Mouse (Mus musculus) thymus, postnatal 25 days (tissue): ENCODE results near the gene Nup88.
"Not testable (repeated sequence)": the region's sequence is repeated elsewhere in the genome, so short reads cannot be mapped to it uniquely, and the experiment has no call there.

Experiments used
- DNase-seq: peaks from one replicate; pipeline ENCODE4 v3.0.0; 2022

Gene Nup88

DNA sequence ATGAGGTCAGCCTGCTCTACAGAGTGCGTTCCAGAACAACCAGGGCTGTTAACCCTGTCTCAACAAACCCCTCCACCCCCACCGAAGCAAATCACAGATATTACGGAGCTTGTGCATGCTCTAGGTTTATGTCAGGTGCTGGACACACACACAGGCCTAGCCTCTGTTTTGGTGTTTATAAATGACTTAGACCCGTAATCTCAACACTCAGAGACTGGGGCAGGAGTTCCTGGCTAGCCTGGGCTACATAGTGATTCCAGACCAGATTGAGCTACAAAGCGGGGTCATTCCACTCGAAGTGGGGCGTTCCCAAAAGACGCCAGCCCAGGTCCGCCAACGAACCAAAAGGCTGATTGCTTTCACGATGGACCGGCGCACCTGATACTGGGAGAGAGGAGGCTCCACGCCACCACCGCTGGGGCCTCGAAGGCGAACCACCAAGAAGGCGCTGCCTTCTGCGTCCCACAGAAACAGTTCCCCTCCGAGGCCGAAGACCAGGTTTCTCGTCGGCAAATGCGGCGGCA is 440 bp downstream of the Nup88 start:
- no peak for DNase-seq

DNA sequence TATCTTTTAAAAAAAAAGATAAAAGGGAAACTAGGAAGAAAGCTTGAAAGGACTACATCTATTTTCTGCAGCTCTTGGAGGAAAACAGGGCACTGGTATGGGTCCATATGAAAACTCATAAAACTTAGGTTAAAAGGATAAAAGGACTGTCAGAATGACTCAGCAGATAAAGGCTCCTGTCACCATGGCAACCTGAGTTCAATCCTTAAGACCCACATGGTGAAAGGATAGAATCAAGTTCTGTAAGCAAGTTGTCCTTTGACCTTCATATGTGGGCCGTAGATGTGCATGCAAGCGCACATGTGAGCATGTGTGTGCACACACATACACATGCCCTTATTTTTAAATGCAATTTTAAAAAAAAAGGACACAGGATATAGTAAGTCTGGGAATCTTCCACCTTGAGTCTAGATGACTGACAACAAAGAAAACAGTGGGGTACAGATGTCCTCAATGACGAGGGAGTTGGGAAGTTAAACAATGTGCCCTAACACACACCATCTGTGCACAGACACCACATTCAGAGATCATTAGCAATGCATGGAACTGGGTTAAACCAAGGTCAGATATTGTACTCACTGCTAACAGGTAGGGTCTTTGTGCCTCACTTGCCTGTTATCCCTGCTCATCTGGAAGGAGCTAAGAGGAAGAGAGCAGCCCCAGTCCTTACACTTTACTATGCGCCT is 5.4 kb downstream of the Nup88 start:
- no peak for DNase-seq

DNA sequence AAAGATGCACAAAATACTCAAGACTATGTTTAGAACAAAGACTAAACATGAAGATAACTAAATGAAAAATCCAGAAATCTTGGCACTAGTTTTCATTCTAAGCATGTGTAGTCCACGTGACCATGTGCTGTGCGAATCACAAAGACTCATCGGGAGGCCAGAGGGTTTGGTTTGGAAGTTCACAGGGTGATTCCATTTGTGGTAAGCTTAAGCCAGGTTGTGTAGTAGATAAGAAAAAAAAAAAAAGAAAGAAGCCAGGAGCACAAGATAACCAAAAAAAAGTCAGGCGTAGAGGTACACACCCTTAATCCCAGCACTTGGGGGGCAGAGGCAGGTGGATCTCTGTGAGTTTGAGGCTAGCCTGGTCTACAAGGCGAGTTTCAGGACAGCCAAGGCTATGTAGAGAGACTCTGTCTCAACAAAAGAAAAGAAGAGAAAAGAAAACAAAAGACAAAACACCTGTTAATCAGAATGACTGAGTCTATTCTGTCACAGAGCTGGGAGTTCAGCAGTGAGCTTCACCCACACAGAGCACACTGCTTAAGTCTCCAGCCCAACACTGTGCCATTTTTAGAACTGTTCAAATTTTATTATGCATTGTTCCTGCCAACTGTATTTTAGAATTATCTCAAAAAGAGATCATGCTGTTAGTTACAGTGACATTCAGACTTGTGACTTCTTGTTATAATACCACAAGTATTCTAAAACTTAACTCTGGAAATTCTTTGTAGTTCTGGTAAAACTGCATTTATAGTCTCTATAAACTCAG is 8.8 kb downstream of the Nup88 start:
- DNase-seq, result no peak

DNA sequence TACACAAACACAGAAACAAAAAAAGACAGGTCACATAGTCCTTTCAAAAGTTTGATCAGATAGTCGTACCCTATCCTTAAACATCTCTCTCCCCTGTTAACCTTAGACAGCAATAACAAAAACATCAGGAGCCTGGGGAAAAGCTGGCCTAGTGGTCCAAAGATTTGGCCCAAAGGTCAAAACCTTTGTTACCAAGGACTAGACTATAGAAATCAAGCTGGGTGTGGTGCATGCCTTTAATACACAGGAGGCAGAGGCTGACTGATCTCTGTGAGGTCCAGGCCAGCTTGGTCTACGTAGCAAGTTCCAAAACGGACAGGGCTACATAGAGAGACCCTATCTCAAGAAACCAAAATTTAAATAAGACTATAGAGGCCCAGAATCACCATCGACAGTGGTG is 15.1 kb downstream of the Nup88 start:
- DNase-seq, result no peak

DNA sequence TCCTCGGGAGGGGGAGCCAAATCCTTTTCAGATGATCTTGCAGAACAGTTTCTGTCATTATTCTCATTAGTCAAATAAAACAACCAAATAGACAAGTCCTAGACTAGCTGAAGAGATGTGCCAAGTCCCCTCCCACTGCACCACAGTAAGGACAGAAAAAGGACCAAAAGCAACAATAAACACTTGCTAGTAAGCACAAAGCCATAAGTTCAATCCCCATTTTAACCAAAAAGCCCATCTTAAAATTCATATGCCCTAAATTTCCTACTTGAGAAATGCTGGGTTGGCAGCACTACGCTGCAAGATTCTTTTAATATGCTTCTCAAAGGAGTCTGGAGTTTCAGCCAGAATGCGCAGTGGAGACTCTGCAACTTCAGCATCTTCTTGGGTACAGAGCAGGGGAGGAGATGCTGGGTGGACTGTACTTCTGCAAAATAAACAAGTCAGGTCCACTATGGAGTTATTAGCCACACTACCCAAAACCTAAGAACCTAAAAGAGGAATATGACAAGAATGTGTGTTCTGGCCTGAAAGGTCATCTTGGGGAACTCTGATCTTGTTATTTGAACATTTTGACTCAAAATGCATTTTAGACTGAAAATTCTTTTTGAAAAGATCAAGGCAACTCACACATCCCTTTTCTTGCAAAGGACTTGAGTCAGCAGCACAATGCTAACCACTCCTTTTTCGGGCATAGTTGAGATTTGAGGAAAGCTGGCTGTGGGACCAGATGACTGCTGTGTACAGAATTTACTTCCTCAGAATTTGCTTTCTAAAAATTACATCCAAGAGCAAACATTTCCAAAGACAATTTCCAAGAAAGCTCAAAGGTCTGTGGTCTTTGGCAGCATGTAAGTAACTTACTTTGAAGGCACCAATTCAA is 24.6 kb downstream of the Nup88 start:
- no peak for DNase-seq

DNA sequence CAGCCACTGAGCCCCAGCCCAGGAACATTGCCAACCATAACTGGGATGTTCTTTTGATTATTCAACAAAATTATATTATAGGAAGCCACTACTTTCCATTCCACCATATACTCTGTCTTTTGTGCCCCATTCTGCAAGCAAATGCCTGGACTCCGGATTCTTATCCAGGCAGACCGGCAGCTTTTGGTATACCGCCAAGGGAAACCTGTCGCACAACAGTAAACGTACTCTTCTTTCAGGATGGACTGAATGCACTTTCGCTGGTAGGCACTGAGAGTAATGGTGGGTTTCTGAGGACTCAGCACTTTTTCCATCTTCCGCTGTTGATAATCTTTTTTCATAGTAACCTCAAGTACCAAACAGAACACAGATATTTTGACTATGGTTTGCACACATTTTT is 26.1 kb downstream of the Nup88 start:
- no peak for DNase-seq

DNA sequence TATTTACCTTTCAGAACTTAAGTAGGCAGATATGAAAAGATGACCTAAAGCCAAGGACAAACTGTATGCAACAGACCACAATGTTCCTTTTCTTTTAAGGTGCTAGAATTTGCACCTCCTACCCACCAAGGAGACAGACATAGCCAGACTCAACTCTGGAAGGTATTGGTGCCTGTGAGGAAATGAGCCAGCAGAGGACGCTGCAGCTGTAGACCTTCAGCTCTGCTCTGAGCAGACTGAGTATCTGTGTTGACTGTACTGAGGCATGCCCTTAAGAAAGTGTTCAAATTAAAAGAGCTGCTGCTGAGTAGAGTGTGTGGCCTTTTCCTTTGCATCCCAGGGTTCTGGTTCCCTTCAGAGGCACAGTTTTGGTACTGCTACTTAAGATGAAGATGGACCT is 27.2 kb downstream of the Nup88 start:
- no peak for DNase-seq

DNA sequence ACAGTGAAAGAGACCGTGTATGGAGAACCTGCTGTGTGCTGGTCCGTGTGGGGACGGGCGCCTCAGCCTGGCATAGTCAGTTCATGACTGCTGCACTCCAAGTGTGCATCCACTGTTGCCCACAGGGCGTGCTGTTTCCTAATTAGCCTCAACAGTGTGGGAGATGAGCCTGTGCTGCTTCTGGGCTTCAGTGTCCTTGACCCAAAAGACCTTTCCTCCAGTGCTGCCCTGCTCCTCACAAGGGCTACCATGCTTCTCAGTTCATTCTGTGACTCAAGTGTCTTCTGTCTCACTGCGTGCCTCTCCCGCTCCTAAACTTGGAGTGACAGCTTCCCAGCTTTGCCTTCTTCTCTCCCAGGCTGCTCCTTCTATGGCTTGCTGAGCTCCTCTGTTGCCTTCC is 34.5 kb downstream of the Nup88 start:
- no peak for DNase-seq

DNA sequence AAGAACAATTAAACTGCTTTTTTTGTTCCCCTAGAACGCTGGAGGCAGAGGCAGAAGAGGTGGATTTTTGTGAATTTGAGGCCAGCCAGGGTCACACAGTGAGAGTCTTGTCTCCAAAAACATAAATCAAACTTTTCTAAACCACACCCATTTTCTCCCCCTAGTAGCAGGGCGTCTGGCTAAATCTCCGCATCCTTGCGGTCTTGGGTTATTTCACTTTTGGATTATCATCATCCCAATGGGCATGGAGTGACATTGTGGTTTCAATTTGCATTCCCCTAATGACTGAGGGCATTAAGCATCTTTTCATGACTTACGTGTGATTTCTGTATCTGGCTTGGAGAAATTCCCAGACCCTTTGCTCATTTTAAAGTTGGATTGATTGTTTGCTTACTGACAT is 38.3 kb downstream of the Nup88 start:
- no peak for DNase-seq

DNA sequence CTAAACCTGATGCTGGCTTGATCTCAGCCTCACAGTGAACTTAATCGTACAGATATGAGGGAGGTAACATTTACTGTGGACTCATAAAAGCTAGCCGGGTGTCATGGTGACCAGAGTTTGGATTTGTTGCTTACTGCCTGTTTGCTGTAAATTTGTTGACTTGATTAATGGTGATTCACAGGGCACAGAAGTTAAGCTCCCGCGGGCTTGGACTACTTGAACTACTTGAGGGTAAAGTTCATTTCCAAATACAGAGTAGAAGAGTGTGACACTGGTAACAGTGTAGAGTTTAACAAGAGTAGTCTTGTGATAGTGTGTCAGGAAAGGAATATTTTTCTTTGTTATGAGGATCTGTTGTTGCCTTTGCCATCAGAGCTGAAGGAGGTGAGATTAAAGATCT is 50.2 kb downstream of the Nup88 start:
- DNase-seq, result no peak

DNA sequence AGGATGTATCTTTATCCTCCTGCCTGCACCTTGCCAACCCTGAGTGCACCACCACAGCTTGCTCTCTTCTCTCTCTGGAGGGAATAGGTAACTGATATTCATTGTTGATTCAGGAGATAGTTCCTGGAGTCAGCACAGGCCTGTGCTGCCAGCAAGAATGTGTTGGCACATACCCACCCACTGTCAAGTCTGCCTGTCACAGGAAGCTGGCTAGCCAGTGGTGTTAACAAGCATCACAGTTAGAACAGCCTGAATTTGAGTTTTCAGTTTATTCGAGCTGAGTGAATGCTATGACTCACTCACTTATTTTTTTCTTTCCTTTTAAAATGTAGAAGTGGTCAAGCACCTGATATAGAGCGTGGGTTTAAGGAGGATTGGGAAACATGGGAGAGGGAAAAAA is 51.9 kb downstream of the Nup88 start:
- DNase-seq, result no peak

DNA sequence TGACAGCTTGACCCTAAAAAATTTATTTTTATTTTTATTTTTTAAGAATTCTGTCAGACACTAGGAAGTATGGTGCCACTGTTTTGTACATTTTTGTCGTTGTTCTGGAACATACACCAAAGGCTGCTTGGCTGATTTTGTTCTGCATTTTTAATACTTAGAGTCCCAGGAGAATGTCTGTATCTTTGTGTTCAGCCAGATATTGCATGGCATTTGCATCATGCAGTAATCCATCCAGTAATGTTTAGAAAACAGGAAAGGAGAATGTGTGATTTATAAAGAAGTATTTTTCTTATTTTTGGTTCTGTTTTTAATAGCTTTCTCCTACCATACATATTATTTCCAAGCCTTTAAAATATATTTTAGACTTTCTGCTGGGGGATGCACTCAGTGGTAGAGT is 57.9 kb downstream of the Nup88 start:
- no peak for DNase-seq

DNA sequence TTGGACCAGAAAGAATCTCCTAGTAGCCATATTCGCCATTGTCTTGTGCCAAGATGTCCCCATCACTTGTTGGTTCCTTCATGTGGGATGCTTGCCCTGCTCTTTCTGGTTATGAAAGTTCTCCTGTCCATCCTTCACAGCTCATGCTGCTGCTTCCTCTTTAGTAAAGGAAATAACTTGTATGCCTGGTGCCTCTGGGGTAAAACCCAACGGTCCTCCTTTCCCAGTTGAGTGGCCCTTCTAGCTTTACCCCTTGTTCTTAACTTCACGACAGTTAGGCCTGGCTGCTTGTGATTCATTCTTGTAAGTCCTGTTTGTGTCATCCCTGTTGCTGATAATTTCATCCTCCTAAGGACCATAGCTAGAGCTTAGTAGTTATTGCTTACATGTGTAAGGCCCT is 58.5 kb downstream of the Nup88 start:
- no peak for DNase-seq

DNA sequence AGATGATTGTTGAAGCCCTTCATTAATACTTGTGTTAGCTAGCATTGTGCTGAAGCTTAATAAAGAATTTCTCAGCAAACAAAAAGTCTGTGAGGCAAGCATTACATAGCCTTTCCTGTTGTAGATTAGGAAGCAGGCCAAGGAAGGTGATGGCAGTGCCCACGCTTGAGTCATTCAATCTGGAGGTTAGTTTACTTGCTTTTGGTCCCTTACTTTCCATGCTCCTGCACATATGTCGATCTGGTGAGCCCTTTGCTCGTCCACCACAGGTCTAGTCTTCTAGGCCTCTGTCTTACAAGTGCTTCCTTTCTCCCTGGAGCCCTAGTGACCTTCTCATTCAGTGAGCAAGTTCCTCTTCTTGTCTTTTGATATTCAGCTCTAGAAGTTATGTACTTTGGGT is 63.1 kb downstream of the Nup88 start:
- DNase-seq, result no peak

DNA sequence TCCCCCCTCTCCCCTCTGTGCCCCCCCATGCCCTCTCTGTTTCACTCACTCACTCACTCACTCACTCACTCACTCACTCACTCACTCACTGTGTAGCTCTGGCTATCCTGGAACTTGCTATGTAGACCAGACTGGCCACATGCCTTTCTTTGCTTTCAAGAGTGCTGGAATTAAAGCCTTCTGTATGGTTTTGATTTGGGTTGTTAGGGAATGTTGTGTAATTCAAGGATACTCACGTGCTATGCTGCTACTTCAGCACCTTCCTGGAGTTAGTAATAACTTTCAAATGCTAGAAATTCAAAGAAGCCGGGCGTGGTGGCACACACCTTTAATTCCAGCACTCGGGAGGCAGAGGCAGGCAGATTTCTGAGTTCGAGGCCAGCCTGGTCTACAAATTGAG is 71.6 kb downstream of the Nup88 start:
- DNase-seq, result not testable (repeated sequence)

DNA sequence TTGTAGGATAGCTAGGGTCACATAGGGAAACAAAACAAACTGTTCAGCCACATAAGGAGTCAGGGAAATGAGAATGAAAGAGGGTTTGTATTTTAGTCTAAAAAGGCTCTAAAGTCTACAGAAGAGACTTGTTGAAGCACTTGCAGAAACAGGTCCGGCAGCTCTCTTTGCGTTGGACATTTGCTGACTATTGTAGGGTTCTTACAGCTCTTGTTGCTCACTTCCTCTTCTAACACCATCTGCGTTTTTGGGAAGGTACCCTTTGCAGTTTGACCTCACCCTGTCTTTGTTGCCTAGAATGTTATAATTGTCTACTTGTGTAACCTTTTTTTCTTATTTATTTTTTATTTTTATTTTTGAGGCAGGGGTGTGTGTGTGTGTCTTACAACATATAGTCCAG is 72.1 kb downstream of the Nup88 start:
- no peak for DNase-seq
